Mouse (Mus musculus): ENCODE data around the gene Hnrnpll. TPM values are rescaled to one million over a fixed set of nuclear protein-coding genes. Genes with fewer than 3 reads are reported as not detected.

Gene Hnrnpll
- total and polyA plus RNA-seq, 2 experiments from 2014 or later, result 19.0 to 37.5 TPM

DNA sequence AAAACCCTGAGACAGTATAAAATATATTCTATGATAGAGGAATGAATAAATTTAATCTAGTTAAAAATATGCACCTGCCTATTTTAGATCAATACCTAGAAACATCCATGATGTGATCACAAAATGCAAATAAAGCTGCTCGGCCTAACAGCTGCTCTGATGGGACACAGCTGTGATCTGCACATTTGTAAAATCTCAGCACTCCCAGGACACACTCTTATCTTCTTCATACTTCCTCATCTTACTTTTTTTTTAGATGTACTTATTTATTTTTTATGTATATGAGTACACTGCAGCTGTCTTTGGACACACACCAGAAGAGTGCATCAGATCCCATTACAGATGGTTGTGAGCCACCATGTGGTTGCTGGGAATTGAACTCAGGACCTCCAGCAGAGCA, 20.4 kb downstream of the Hnrnpll start:
- H3K4me2 ChIP-seq (ENCODE audit: low read depth, low read length), result no peak overlapping the region
- peaks cover 64% of the 10 kb centered on the region for H3K36me3 ChIP-seq (replicated peaks; ENCODE audit: control insufficient read depth, insufficient read depth, low read length)
- no peak overlapping the region for H3K9ac ChIP-seq (replicated peaks; ENCODE audit: low read depth, low read length)
- no peak for TF ChIP-seq EP300 (IDR thresholded peaks at IDR 0.05; ENCODE audit: low read depth)
- no peak for TF ChIP-seq CTCF (IDR thresholded peaks at IDR 0.05; ENCODE audit: low read depth)
- DNase-seq (ENCODE audit: low spot score), result no peak
- H3K27me3 ChIP-seq (ENCODE audit: control insufficient read depth, insufficient read depth, low read length), result no peaks in the 10 kb centered on the region
- no peak for ATAC-seq (ENCODE audit: insufficient read depth, low read depth)
- H3K9me3 ChIP-seq (replicated peaks; ENCODE audit: control insufficient read depth, low read length), result no peaks in the 10 kb centered on the region
- H3K27ac ChIP-seq (ENCODE audit: low read depth), result no peak overlapping the region
- no peaks in the 10 kb centered on the region for H3K4me1 ChIP-seq (ENCODE audit: control insufficient read depth, insufficient read depth)
- 56% methylated on average over 1 of the region's 1 CpGs for WGBS
- no peak overlapping the region for H3K4me3 ChIP-seq (ENCODE audit: low read depth, low read length)

- H3K9ac ChIP-seq (replicated peaks; ENCODE audit: low read depth, low read length), result no peak overlapping the region
- H3K4me1 ChIP-seq (ENCODE audit: control insufficient read depth, insufficient read depth), result no peaks in the 10 kb centered on the region
- no peak overlapping the region for H3K4me2 ChIP-seq (ENCODE audit: low read depth, low read length)
- H3K4me3 ChIP-seq (ENCODE audit: low read depth, low read length), result no peak overlapping the region
- H3K27me3 ChIP-seq (ENCODE audit: control insufficient read depth, insufficient read depth, low read length), result no peaks in the 10 kb centered on the region
- 82% methylated on average over 6 of the region's 6 CpGs for WGBS
- DNase-seq (ENCODE audit: low spot score), result no peak
- H3K9me3 ChIP-seq (replicated peaks; ENCODE audit: control insufficient read depth, low read length), result no peaks in the 10 kb centered on the region
- TF ChIP-seq CTCF (IDR thresholded peaks at IDR 0.05; ENCODE audit: low read depth) (no peak), EP300 (IDR thresholded peaks at IDR 0.05; ENCODE audit: low read depth) (no peak)
- no peak; the same call in 1 of the 2 replicates for ATAC-seq (ENCODE audit: insufficient read depth, low read depth)
- no peak overlapping the region for H3K27ac ChIP-seq (ENCODE audit: low read depth)
- H3K36me3 ChIP-seq (replicated peaks; ENCODE audit: control insufficient read depth, insufficient read depth, low read length), result peaks cover 51% of the 10 kb centered on the region
Observed at GRCm38 (mm10) chr17:80028675-80029074, 33.5 kb downstream of the Hnrnpll start.

GRCm38 (mm10) chr17:80026189-80026936, 35.8 kb downstream of the Hnrnpll start:
- Histone ChIP-seq H3K36me3 (replicated peaks; ENCODE audit: control insufficient read depth, insufficient read depth, low read length) (peaks cover 30% of the 10 kb centered on the region), H3K4me1 (ENCODE audit: control insufficient read depth, insufficient read depth) (no peaks in the 10 kb centered on the region), H3K9ac (replicated peaks; ENCODE audit: low read depth, low read length) (no peak overlapping the region), H3K4me3 (ENCODE audit: low read depth, low read length) (no peak overlapping the region), H3K27ac (ENCODE audit: low read depth) (no peak overlapping the region), H3K27me3 (ENCODE audit: control insufficient read depth, insufficient read depth, low read length) (no peaks in the 10 kb centered on the region), H3K4me2 (ENCODE audit: low read depth, low read length) (no peak overlapping the region), H3K9me3 (replicated peaks; ENCODE audit: control insufficient read depth, low read length) (no peaks in the 10 kb centered on the region)
- 90% methylated on average over 5 of the region's 5 CpGs for WGBS
- ATAC-seq (ENCODE audit: insufficient read depth, low read depth) (no peak), DNase-seq (ENCODE audit: low spot score) (no peak)
- no peak for TF ChIP-seq CTCF (IDR thresholded peaks at IDR 0.05; ENCODE audit: low read depth)

DNA sequence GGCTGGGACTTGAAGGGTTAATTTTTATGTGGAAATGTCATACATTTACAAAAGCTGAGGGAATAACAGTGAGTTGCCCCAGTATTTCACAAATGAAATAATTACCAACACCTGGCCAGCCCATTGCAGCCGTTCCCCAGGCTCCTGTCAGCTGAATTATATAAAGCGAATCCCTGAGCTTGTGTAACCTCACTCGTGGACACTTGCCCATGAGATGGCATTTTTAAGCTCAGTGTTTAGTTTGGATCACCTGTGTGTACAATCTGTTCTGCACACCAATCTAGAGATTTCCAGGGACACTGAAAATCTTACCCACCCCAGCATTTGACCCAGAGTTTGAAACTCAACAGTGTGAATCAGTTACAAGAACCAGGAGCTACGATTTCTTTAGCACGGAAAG, 40.0 kb downstream of the Hnrnpll start:
- DNase-seq (ENCODE audit: low spot score) (no peak), ATAC-seq (ENCODE audit: insufficient read depth, low read depth) (no peak)
- WGBS, result 60% methylated on average over 5 of the region's 5 CpGs
- Histone ChIP-seq H3K4me3 (ENCODE audit: low read depth, low read length) (no peak overlapping the region), H3K4me1 (ENCODE audit: control insufficient read depth, insufficient read depth) (no peaks in the 10 kb centered on the region), H3K4me2 (ENCODE audit: low read depth, low read length) (no peak overlapping the region), H3K9me3 (replicated peaks; ENCODE audit: control insufficient read depth, low read length) (no peaks in the 10 kb centered on the region), H3K27me3 (ENCODE audit: control insufficient read depth, insufficient read depth, low read length) (no peaks in the 10 kb centered on the region), H3K9ac (replicated peaks; ENCODE audit: low read depth, low read length) (no peak overlapping the region), H3K27ac (ENCODE audit: low read depth) (no peak overlapping the region), H3K36me3 (replicated peaks; ENCODE audit: control insufficient read depth, insufficient read depth, low read length) (0 out of 2 replicates have a peak, but pooled peaks cover 6% of the 10 kb centered on the region)
- TF ChIP-seq EP300 (IDR thresholded peaks at IDR 0.05; ENCODE audit: low read depth), result no peak
- no peak for TF ChIP-seq CTCF (IDR thresholded peaks at IDR 0.05; ENCODE audit: low read depth)

DNA sequence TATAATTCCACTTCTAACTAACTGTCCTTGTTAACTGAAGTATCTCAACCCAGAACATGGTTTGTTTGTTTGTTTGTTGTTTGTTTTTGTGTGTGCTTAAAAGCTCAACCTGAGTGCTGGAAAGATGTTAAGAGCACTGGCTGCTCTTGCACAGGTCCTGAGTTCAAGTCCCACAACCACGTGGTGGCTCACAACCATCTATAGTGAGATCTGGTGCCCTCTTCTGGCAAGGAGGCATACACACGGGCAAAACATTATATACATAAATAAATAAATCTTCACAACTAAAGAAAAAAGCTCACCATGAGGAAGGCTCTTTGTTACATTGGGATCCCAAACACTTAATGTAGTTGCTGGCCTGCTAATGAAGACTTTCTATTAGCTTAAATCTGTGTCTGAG, 41.6 kb downstream of the Hnrnpll start:
- H3K36me3 ChIP-seq (replicated peaks; ENCODE audit: control insufficient read depth, insufficient read depth, low read length), result no peaks in the 10 kb centered on the region
- H3K4me1 ChIP-seq (ENCODE audit: control insufficient read depth, insufficient read depth), result no peaks in the 10 kb centered on the region
- H3K9me3 ChIP-seq (replicated peaks; ENCODE audit: control insufficient read depth, low read length), result no peaks in the 10 kb centered on the region
- no peak overlapping the region for H3K9ac ChIP-seq (replicated peaks; ENCODE audit: low read depth, low read length)
- 71% methylated on average over 2 of the region's 2 CpGs for WGBS
- ATAC-seq (ENCODE audit: insufficient read depth, low read depth), result no peak
- no peaks in the 10 kb centered on the region for H3K27me3 ChIP-seq (ENCODE audit: control insufficient read depth, insufficient read depth, low read length)
- H3K4me2 ChIP-seq (ENCODE audit: low read depth, low read length), result no peak overlapping the region
- TF ChIP-seq EP300 (IDR thresholded peaks at IDR 0.05; ENCODE audit: low read depth) (no peak), CTCF (IDR thresholded peaks at IDR 0.05; ENCODE audit: low read depth) (peak; percentile 28; the same call in 1 of the 2 replicates)
- H3K27ac ChIP-seq (ENCODE audit: low read depth), result no peak overlapping the region
- no peak for DNase-seq (ENCODE audit: low spot score)
- no peak overlapping the region for H3K4me3 ChIP-seq (ENCODE audit: low read depth, low read length)
